Mouse (Mus musculus) CD4-positive, CD25-positive, alpha-beta regulatory T cell, adult 4 months (primary cell): ENCODE measurements around the gene Frmd5. TPM values are rescaled to one million over a fixed set of nuclear protein-coding genes. Genes with fewer than 3 reads are reported as not detected.
A peak's percentile ranks its signal among the peaks of the same experiment; 100 is the strongest.
"Not testable (repeated sequence)": the region's sequence is repeated elsewhere in the genome, so short reads cannot be mapped to it uniquely, and the experiment has no call there.

Experiments used
- ATAC-seq: one replicate; pipeline ENCODE4 v1.8.0; 2017
- polyA plus RNA-seq, 2 experiments: library from polyadenylated mRNA; unstranded; fragments of 100-300 nt; shearing (Covaris generic); gene quantifications; one replicate each; pipeline ENCODE4 v1.2.1; 2017

Gene Frmd5
- polyA plus RNA-seq, 2 experiments from 2014 or later: 1.1 TPM

GRCm38 (mm10) chr2:121570049-121570448 lies 236.8 kb downstream of the Frmd5 start:
- ATAC-seq: peak; percentile 83

- ATAC-seq: no peak
These were observed 241.0 kb downstream of the Frmd5 start for GRCm38 (mm10) chr2:121565911-121566310.

- no peak for ATAC-seq
These were observed 243.8 kb downstream of the Frmd5 start for GRCm38 (mm10) chr2:121563117-121563516.

- ATAC-seq: no peak
These were observed 255.6 kb downstream of the Frmd5 start for GRCm38 (mm10) chr2:121551271-121551670.

GRCm38 (mm10) chr2:121549630-121550029 lies 257.3 kb downstream of the Frmd5 start:
- ATAC-seq: no peak

GRCm38 (mm10) chr2:121544829-121545228 lies 262.1 kb downstream of the Frmd5 start:
- no peak for ATAC-seq

- ATAC-seq: no peak
These were observed 281.8 kb downstream of the Frmd5 start for GRCm38 (mm10) chr2:121525056-121525455.

- not testable (repeated sequence) for ATAC-seq
These were observed 284.1 kb downstream of the Frmd5 start for GRCm38 (mm10) chr2:121522830-121523229.

GRCm38 (mm10) chr2:121522006-121522405 lies 284.9 kb downstream of the Frmd5 start:
- ATAC-seq: no peak

GRCm38 (mm10) chr2:121518711-121519110 lies 288.2 kb downstream of the Frmd5 start:
- not testable (repeated sequence) for ATAC-seq

GRCm38 (mm10) chr2:121518106-121518505 lies 288.8 kb downstream of the Frmd5 start:
- no peak for ATAC-seq

GRCm38 (mm10) chr2:121514211-121514610 lies 292.7 kb downstream of the Frmd5 start:
- ATAC-seq: no peak

GRCm38 (mm10) chr2:121512991-121513765 lies 293.7 kb downstream of the Frmd5 start:
- not testable (repeated sequence) for ATAC-seq

- peak; percentile 88 for ATAC-seq
These were observed 295.5 kb downstream of the Frmd5 start for GRCm38 (mm10) chr2:121511401-121511800.

- ATAC-seq: no peak
These were observed 297.3 kb downstream of the Frmd5 start for GRCm38 (mm10) chr2:121509584-121509983.

GRCm38 (mm10) chr2:121507951-121508330 lies 298.9 kb downstream of the Frmd5 start:
- ATAC-seq: no peak

GRCm38 (mm10) chr2:121507173-121507950 lies 299.5 kb downstream of the Frmd5 start:
- ATAC-seq: no peak

- peak; percentile 93 for ATAC-seq
These were observed 300.7 kb downstream of the Frmd5 start, which contains the start of the genes Mfap1a and Wdr76 for GRCm38 (mm10) chr2:121505942-121506882. Gene Mfap1a, minus strand, starts transcription at chr2:121506665. Gene Wdr76, plus strand, starts transcription at chr2:121506723.

GRCm38 (mm10) chr2:121501550-121501949 lies 305.3 kb downstream of the Frmd5 start:
- peak; percentile 32 for ATAC-seq
